Mouse (Mus musculus) liver, embryonic 14.5 days (tissue): ENCODE results near the gene Mast3.

Source experiments
- CTCF ChIP-seq: IDR thresholded peaks from 2 replicates; pipeline ENCODE4 v1.5.1; 2016; ENCODE audit warnings: antibody characterized with exemption, low read depth, control low read depth
- EP300 ChIP-seq: IDR thresholded peaks from 2 replicates; pipeline ENCODE4 v1.6.1; 2016; ENCODE audit warnings: antibody characterized with exemption, low read depth

GRCm38 (mm10) chr8:70769858-70770257 lies 35.0 kb downstream of the Mast3 start:
- TF ChIP-seq CTCF, result no peak
- TF ChIP-seq EP300, result no peak
